Mouse (Mus musculus): ENCODE measurements around the gene Taldo1.

DNA sequence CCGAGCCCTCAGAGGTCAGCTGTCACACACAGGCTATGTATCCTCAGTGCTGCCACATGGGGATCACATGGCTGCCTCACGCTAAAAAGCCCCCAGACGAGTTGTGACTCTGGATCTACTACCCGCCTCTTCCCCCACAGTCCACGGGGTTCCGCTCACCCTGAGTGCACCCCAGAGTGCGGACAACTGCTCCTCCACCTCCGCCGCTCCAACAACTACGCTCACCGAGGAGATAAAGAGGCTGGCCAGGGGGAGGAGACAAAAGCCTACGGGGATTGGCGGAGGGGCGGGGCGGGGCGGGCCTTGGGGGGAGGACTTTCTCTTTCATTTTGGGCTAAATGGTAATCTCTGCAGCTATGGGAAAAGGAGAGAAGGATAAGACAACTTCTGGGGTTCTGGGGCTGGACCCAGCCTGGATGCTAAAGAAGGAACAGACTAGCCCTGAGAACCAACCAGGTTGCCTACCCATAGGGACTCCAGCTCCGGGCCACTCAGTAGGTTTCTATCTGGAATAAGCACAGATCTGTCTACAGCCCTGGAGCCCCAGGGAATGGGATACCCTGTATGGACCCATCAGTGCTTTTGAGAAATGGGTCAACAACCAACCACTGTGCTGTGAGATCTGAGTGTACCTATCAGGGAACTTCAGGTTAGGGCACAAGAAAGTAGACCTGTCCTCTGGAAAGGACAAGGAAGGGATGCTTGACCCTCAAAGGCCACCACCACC lies 43.3 kb downstream of the Taldo1 start:
- TF ChIP-seq CTCF (IDR thresholded peaks at IDR 0.05; ENCODE audit: control insufficient read depth, insufficient read depth, low read length) (no peak), POLR2A (IDR thresholded peaks at IDR 0.05; ENCODE audit: borderline replicate concordance, control insufficient read depth, low read depth, low read length) (peak; percentile 77; the same call in 1 of the 2 replicates)
